Mouse (Mus musculus): ENCODE results near the gene Zfpm1. TPM values are rescaled to one million over a fixed set of nuclear protein-coding genes. Genes with fewer than 3 reads are reported as not detected.

Zfpm1 gene
- polyA plus RNA-seq, 1 experiment from 2014 or later = 0.41 TPM

DNA sequence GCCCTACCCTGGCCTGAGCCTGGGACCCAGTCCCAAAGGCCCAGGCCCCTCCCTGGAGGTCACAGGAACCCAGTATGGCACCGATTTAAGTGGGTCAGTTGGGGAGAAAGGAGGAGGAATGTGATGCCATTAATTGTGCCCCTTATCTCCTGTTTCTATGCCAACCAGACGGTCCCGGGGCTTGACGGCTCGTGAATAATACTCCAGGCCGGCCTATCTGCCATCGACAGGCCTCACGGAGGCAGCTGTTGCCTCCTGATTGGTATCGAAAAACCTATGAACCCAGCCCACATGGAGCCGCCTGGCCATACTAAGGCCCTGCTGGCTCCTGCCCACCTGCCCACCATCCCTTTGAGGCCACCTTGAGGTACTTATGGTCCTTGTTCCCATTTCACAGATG is 5.0 kb downstream of the Zfpm1 start:
- H3K9ac ChIP-seq (ENCODE audit: low read length) = no peak overlapping the region
- no peaks in the 10 kb centered on the region for H3K9me3 ChIP-seq (replicated peaks; ENCODE audit: control insufficient read depth, low read length)
- no peak overlapping the region for H3K4me3 ChIP-seq (ENCODE audit: low read depth, low read length)
- peaks cover 19% of the 10 kb centered on the region for H3K4me1 ChIP-seq (ENCODE audit: control insufficient read depth, insufficient read depth, low read length)
- no peak overlapping the region for H3K27ac ChIP-seq (ENCODE audit: low read depth, low read length)
- ATAC-seq (no peak), DNase-seq (ENCODE audit: low spot score) (no peak)
- no peak overlapping the region for H3K4me2 ChIP-seq (ENCODE audit: low read length)
- peaks cover 32% of the 10 kb centered on the region for H3K27me3 ChIP-seq (replicated peaks; ENCODE audit: control insufficient read depth, insufficient read depth, low read length)
- no peaks in the 10 kb centered on the region for H3K36me3 ChIP-seq (ENCODE audit: control insufficient read depth, insufficient read depth, low read length)
- 84% methylated on average over 10 of the region's 10 CpGs for WGBS

DNA sequence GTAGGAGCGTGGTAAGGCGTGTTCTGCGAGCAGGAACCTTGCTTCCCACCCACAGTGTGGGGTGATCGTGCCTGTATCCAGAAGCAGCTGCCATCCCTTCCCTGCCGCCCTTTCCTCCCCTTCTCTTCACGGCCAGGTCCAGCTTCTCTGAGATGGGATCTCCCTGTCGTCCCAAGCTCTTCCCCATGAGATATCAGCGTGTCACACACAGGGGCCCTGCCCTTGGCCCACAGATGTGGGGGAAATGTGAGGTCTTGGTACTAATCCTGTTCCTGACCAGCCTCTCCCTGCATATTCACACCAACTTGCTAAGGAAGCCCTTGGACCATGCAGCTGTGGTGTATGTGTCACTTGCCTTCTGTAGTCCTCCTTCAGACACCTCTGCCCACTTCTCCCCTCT is 5.8 kb downstream of the Zfpm1 start:
- peaks cover 29% of the 10 kb centered on the region for H3K27me3 ChIP-seq (replicated peaks; ENCODE audit: control insufficient read depth, insufficient read depth, low read length)
- no peaks in the 10 kb centered on the region for H3K36me3 ChIP-seq (ENCODE audit: control insufficient read depth, insufficient read depth, low read length)
- H3K27ac ChIP-seq (ENCODE audit: low read depth, low read length) = no peak overlapping the region
- no peaks in the 10 kb centered on the region for H3K9me3 ChIP-seq (replicated peaks; ENCODE audit: control insufficient read depth, low read length)
- WGBS = 81% methylated on average over 8 of the region's 8 CpGs
- H3K4me1 ChIP-seq (ENCODE audit: control insufficient read depth, insufficient read depth, low read length) = peaks cover 18% of the 10 kb centered on the region
- H3K4me3 ChIP-seq (ENCODE audit: low read depth, low read length) = no peak overlapping the region
- no peak overlapping the region for H3K9ac ChIP-seq (ENCODE audit: low read length)
- DNase-seq (ENCODE audit: low spot score) (no peak), ATAC-seq (no peak)
- no peak overlapping the region for H3K4me2 ChIP-seq (ENCODE audit: low read length)

DNA sequence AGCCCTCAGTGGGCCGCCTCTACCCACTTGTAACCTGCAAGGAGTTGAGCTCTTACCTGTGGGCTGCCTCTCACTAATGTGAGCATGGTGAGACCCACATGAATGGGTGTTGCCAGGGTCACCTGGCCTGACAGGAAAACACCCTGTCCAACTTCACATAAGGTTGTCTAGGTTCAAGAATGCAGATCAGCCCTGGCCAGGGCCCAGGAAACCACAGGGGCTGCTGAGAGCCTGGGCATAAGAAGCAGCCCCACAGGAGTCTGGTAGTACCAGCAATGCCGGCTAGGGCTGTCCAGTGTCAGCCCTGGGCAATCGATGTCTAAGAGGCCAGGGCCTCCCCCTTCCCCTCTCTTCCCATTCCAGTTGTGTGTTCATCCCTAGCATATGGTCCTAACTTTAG is 6.4 kb downstream of the Zfpm1 start:
- WGBS = 92% methylated on average over 3 of the region's 3 CpGs
- H3K27me3 ChIP-seq (replicated peaks; ENCODE audit: control insufficient read depth, insufficient read depth, low read length) = peaks cover 23% of the 10 kb centered on the region
- H3K4me1 ChIP-seq (ENCODE audit: control insufficient read depth, insufficient read depth, low read length) = peaks cover 12% of the 10 kb centered on the region

DNA sequence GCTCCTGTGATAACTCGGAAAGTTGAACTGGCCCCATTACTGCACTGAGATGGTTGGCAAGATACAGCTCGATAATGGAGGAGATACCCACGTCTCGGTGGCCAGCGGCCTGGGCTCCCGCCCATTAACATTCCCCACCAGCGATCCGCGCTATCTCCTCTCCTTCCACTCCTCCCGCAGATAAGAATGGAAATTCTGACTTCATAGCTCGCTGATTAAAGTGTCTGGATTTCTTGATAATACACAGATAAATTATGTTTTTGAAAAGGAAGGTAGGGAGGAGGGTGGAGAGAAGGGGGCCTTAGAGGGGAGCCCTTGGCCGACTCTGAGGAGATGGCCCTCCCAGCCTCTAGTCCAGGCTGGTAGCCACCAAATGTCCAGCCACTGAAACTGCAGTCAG is 9.1 kb downstream of the Zfpm1 start:
- WGBS = 76% methylated on average over 12 of the region's 12 CpGs
- 0 out of 2 replicates have a peak, but pooled peaks cover 2% of the 10 kb centered on the region for H3K27me3 ChIP-seq (replicated peaks; ENCODE audit: control insufficient read depth, insufficient read depth, low read length)
- no peak overlapping the region for H3K9ac ChIP-seq (ENCODE audit: low read length)

More for the DNA sequence above, 6.4 kb downstream of the Zfpm1 start:
- no peaks in the 10 kb centered on the region for H3K36me3 ChIP-seq (ENCODE audit: control insufficient read depth, insufficient read depth, low read length)
- no peak overlapping the region for H3K27ac ChIP-seq (ENCODE audit: low read depth, low read length)
- no peak overlapping the region for H3K9ac ChIP-seq (ENCODE audit: low read length)
- DNase-seq (ENCODE audit: low spot score) = no peak
- no peaks in the 10 kb centered on the region for H3K9me3 ChIP-seq (replicated peaks; ENCODE audit: control insufficient read depth, low read length)
- ATAC-seq = no peak
- H3K4me3 ChIP-seq (ENCODE audit: low read depth, low read length) = no peak overlapping the region
- no peak overlapping the region for H3K4me2 ChIP-seq (ENCODE audit: low read length)

DNA sequence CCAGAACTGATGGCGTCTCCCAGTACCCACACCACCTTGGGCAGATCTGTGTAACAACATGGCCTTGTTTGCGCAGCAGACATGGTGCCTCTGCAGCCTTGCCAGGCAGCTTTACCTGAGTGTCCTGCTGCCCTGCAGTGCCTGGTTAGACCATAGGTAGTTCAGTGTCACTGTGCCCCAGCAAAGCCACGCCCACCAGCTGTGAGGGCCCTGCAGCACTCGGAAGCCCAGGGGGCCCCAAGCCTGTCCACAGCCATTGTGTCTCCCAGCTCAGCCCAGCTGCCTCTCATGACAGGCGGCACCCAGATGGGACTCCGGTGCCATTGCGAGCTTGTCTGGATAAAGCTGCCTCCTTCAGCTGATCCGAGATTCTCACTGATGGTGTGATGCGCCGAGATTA is 9.6 kb downstream of the Zfpm1 start:
- peak; percentile 45; the same call in 1 of the 2 replicates for ATAC-seq
- Histone ChIP-seq H3K27me3 (replicated peaks; ENCODE audit: control insufficient read depth, insufficient read depth, low read length) (no peaks in the 10 kb centered on the region), H3K9ac (ENCODE audit: low read length) (no peak overlapping the region), H3K27ac (ENCODE audit: low read depth, low read length) (no peak overlapping the region), H3K9me3 (replicated peaks; ENCODE audit: control insufficient read depth, low read length) (no peaks in the 10 kb centered on the region), H3K36me3 (ENCODE audit: control insufficient read depth, insufficient read depth, low read length) (no peaks in the 10 kb centered on the region), H3K4me2 (ENCODE audit: low read length) (no peak overlapping the region), H3K4me3 (ENCODE audit: low read depth, low read length) (no peak overlapping the region), H3K4me1 (ENCODE audit: control insufficient read depth, insufficient read depth, low read length) (no peaks in the 10 kb centered on the region)
- no peak for DNase-seq (ENCODE audit: low spot score)
- 30% methylated on average over 10 of the region's 10 CpGs for WGBS

More for the DNA sequence above, 9.1 kb downstream of the Zfpm1 start:
- no peak for ATAC-seq
- Histone ChIP-seq H3K27ac (ENCODE audit: low read depth, low read length) (no peak overlapping the region), H3K36me3 (ENCODE audit: control insufficient read depth, insufficient read depth, low read length) (no peaks in the 10 kb centered on the region), H3K9me3 (replicated peaks; ENCODE audit: control insufficient read depth, low read length) (no peaks in the 10 kb centered on the region), H3K4me1 (ENCODE audit: control insufficient read depth, insufficient read depth, low read length) (no peaks in the 10 kb centered on the region), H3K4me3 (ENCODE audit: low read depth, low read length) (no peak overlapping the region), H3K4me2 (ENCODE audit: low read length) (no peak overlapping the region)
- no peak for DNase-seq (ENCODE audit: low spot score)

DNA sequence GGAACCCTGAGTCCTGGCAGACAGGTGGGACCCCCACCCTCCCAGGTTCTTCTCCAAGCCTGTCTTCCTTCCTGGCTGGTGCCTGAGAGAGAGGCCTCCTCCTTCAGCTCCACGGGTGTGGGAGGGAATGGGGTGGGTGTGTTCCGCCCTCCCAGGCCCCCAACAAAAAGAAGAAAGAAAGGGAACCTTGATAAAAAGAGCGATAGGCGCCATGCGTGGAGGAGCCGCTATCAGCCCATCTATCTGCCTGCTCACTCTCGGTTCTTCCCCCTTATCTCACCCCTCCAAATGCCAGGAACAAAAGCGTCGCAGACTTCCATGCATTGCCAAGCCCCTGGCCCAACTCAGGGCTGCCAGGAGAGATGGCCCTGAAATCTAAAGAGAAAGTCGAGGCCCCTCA is 11.5 kb downstream of the Zfpm1 start:
- Histone ChIP-seq H3K36me3 (ENCODE audit: control insufficient read depth, insufficient read depth, low read length) (no peaks in the 10 kb centered on the region), H3K27me3 (replicated peaks; ENCODE audit: control insufficient read depth, insufficient read depth, low read length) (no peaks in the 10 kb centered on the region), H3K9ac (ENCODE audit: low read length) (no peak overlapping the region), H3K4me1 (ENCODE audit: control insufficient read depth, insufficient read depth, low read length) (no peaks in the 10 kb centered on the region), H3K9me3 (replicated peaks; ENCODE audit: control insufficient read depth, low read length) (no peaks in the 10 kb centered on the region), H3K4me2 (ENCODE audit: low read length) (no peak overlapping the region), H3K4me3 (ENCODE audit: low read depth, low read length) (no peak overlapping the region), H3K27ac (ENCODE audit: low read depth, low read length) (no peak overlapping the region)
- ATAC-seq (no peak), DNase-seq (ENCODE audit: low spot score) (no peak)
- 62% methylated on average over 9 of the region's 10 CpGs for WGBS

DNA sequence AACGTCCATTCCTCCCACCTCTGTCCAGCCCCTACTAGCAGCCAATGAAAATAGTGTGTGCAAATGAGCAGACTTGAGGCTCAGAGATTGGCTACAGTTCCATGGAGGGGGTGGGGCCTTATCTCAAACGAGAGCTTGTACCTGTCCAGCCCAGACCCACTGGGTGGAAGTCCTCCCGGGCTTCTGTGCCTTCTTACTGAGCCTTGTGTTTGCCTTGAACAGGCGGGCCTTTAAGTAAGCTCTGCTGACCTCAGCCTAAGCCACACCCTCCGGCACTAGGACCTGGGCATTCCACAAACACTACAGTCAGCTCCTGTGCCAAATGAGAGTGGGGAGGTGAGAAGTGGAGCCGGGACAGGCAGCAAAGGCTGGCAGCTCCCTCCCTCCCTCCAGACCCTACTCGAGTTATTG is 12.3 kb downstream of the Zfpm1 start:
- H3K4me1 ChIP-seq (ENCODE audit: control insufficient read depth, insufficient read depth, low read length) = no peaks in the 10 kb centered on the region
- DNase-seq (ENCODE audit: low spot score) = no peak
- WGBS = under 1% methylated on average over 7 of the region's 7 CpGs
- H3K27me3 ChIP-seq (replicated peaks; ENCODE audit: control insufficient read depth, insufficient read depth, low read length) = no peaks in the 10 kb centered on the region
- no peaks in the 10 kb centered on the region for H3K9me3 ChIP-seq (replicated peaks; ENCODE audit: control insufficient read depth, low read length)
- no peak overlapping the region for H3K4me2 ChIP-seq (ENCODE audit: low read length)
- H3K4me3 ChIP-seq (ENCODE audit: low read depth, low read length) = no peak overlapping the region
- no peaks in the 10 kb centered on the region for H3K36me3 ChIP-seq (ENCODE audit: control insufficient read depth, insufficient read depth, low read length)
- H3K9ac ChIP-seq (ENCODE audit: low read length) = no peak overlapping the region
- peak; percentile 38; the same call in 1 of the 2 replicates for ATAC-seq
- H3K27ac ChIP-seq (ENCODE audit: low read depth, low read length) = no peak overlapping the region

DNA sequence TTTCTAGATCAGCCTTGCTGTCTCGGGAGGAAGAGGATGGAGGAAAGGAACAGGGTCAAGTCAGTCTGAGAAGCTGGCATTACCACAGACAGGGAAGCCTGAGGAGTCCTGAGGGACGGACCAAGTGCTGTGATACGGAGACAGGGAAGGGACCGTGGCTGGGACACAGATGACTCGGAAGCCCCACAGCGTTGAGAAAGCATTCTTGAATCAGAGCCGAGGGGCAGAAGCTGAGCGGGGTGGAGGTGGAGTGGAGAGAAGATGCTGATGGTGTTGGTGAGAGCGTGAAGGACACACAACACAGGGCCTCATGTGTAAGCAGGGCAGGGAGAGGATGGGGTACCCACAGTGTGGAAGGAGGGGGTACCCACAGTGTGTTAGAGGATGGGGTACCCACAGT is 13.4 kb downstream of the Zfpm1 start:
- DNase-seq (ENCODE audit: low spot score) = no peak
- no peak for ATAC-seq
- no peaks in the 10 kb centered on the region for H3K36me3 ChIP-seq (ENCODE audit: control insufficient read depth, insufficient read depth, low read length)
- no peak overlapping the region for H3K4me3 ChIP-seq (ENCODE audit: low read depth, low read length)
- no peak overlapping the region for H3K27ac ChIP-seq (ENCODE audit: low read depth, low read length)
- no peaks in the 10 kb centered on the region for H3K9me3 ChIP-seq (replicated peaks; ENCODE audit: control insufficient read depth, low read length)
- 74% methylated on average over 9 of the region's 9 CpGs for WGBS
- H3K27me3 ChIP-seq (replicated peaks; ENCODE audit: control insufficient read depth, insufficient read depth, low read length) = no peaks in the 10 kb centered on the region
- H3K4me1 ChIP-seq (ENCODE audit: control insufficient read depth, insufficient read depth, low read length) = no peaks in the 10 kb centered on the region
- no peak overlapping the region for H3K9ac ChIP-seq (ENCODE audit: low read length)
- H3K4me2 ChIP-seq (ENCODE audit: low read length) = no peak overlapping the region

DNA sequence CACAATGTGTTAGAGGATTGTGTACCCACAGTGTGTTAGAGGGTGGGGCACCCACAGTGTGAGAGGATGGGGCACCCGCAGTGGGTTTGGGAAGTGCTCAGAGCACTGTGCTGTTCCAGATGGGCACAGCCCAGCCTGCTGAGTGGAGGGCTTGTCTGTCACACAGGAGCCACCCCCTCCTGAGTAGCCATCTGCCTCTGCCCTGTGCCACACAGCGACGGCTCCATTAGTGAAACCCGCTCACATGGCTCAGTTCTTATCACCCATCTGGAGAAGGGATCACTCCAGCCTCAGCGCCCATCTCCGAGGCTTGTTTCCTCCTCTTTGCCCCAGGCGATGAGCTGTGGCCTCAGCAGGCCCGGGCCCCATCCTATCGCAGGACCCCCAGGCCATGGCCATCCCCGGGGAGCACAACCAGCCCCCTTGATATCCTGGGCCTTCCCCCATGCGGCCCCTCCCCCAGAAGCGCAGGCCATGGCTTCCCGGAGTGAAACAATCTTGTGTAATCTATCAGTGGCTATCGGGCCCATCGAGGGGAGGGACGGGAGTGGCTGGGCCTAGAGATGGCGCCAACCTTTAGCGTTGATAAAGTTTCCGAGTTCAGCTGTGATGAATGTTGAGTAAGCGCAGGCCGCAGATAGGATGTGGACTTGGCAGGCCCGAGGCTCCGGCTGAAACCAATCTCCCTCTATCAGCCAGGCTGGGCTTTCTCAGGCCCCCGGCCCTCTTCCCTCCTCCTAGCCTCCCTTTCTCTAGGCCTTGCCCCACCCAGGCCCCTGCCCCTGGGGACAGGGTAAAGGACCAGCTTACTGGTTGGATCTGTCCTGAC is 14.4 kb downstream of the Zfpm1 start:
- no peaks in the 10 kb centered on the region for H3K36me3 ChIP-seq (ENCODE audit: control insufficient read depth, insufficient read depth, low read length)
- WGBS = 49% methylated on average over 24 of the region's 24 CpGs
- DNase-seq (ENCODE audit: low spot score) = peak; percentile 61
- ATAC-seq = peak; percentile 64; the same call in 1 of the 2 replicates
- no peaks in the 10 kb centered on the region for H3K27me3 ChIP-seq (replicated peaks; ENCODE audit: control insufficient read depth, insufficient read depth, low read length)
- H3K9me3 ChIP-seq (replicated peaks; ENCODE audit: control insufficient read depth, low read length) = no peaks in the 10 kb centered on the region
- no peak overlapping the region for H3K4me3 ChIP-seq (ENCODE audit: low read depth, low read length)
- no peaks in the 10 kb centered on the region for H3K4me1 ChIP-seq (ENCODE audit: control insufficient read depth, insufficient read depth, low read length)
- peak overlapping the region; percentile 41; the same call in 1 of the 2 replicates for H3K27ac ChIP-seq (ENCODE audit: low read depth, low read length)
- no peak overlapping the region for H3K4me2 ChIP-seq (ENCODE audit: low read length)
- H3K9ac ChIP-seq (ENCODE audit: low read length) = peak overlapping the region; percentile 29; the same call in 1 of the 2 replicates

All from forebrain, embryonic 14.5 days (tissue).